Mouse (Mus musculus) neural tube, embryonic 14.5 days (tissue): Measurements from ENCODE around the gene Nrxn3. TPM values are rescaled to one million over a fixed set of nuclear protein-coding genes. Genes with fewer than 3 reads are reported as not detected.

Experiments used
- ATAC-seq: fragments of 200-750 bp; cut with Nextera tagmentation; 2 replicates; pipeline ENCODE4 v1.8.0; 2017; ENCODE audit warnings: low read depth, mild to moderate bottlenecking, moderate TSS enrichment, moderate library complexity
- H3K27ac ChIP-seq: fragments of 300-500 bp; sonication (generic); 2 replicates; pipeline ENCODE4 v1.5.1; 2014; ENCODE audit warnings: low read depth, mild to moderate bottlenecking, control low read depth, low read length, moderate library complexity, mixed read lengths
- H3K27me3 ChIP-seq: fragments of 300-500 bp; sonication (generic); 2 replicates; pipeline ENCODE4 v1.6.1; 2014; ENCODE audit warnings: low read length; ENCODE audit not compliant: control insufficient read depth, insufficient read depth
- H3K36me3 ChIP-seq: fragments of 300-500 bp; sonication (generic); 2 replicates; pipeline ENCODE4 v1.6.1; 2014; ENCODE audit warnings: low read length, mixed read lengths; ENCODE audit not compliant: control insufficient read depth, insufficient read depth
- H3K4me1 ChIP-seq: fragments of 300-500 bp; sonication (generic); 2 replicates; pipeline ENCODE4 v1.6.1; 2014; ENCODE audit warnings: low read length; ENCODE audit not compliant: control insufficient read depth, insufficient read depth
- H3K4me2 ChIP-seq: fragments of 300-500 bp; sonication (generic); 2 replicates; pipeline ENCODE4 v1.6.1; 2014; ENCODE audit warnings: mild to moderate bottlenecking, low read depth, low read length, control low read depth
- H3K4me3 ChIP-seq: fragments of 300-500 bp; sonication (generic); 2 replicates; pipeline ENCODE4 v1.5.1; 2014; ENCODE audit warnings: low read depth, low read length, control low read depth, mixed read lengths
- H3K9ac ChIP-seq: fragments of 300-500 bp; sonication (generic); replicated peaks from 2 replicates; pipeline ENCODE4 v1.6.1; 2014; ENCODE audit warnings: low read depth, mild to moderate bottlenecking, control low read depth, low read length, mixed read lengths
- H3K9me3 ChIP-seq: fragments of 300-500 bp; sonication (generic); 2 replicates; pipeline ENCODE4 v1.6.1; 2016; ENCODE audit warnings: low read length; ENCODE audit not compliant: control insufficient read depth
- WGBS: fragments of 180-500 bp; shearing (Covaris S2); extraction: QIAGEN DNeasy Blood & Tissue Kit; methylation state at CpG from one replicate; pipeline ENCODE4 v1.1.7; 2014; 5-methylcytosine and 5-hydroxymethylcytosine counted together
- polyA plus RNA-seq: library from polyadenylated mRNA; unstranded; fragments of >200 nt; fragmentation: Nextera tagmentation; extraction: Ambion mirVana; gene quantifications from 2 replicates; pipeline ENCODE4 v1.2.1, GENCODE M21; 2014

The Nrxn3 gene
- polyA plus RNA-seq, 1 experiment from 2014 or later: 159 TPM

GRCm38 (mm10) chr12:88931713-88932112 is 209.0 kb downstream of the Nrxn3 start:
- no peak overlapping the region for H3K4me3 ChIP-seq
- no peaks in the 10 kb centered on the region for H3K27me3 ChIP-seq
- no peak overlapping the region for H3K4me2 ChIP-seq
- no peak overlapping the region for H3K27ac ChIP-seq
- H3K36me3 ChIP-seq: no peaks in the 10 kb centered on the region
- H3K4me1 ChIP-seq: no peaks in the 10 kb centered on the region
- 0 out of 2 replicates have a peak, but pooled peaks have one; percentile 24 for ATAC-seq
- H3K9me3 ChIP-seq: no peaks in the 10 kb centered on the region
- 53% methylated on average over 4 of the region's 4 CpGs for WGBS
- H3K9ac ChIP-seq: no peak overlapping the region

DNA sequence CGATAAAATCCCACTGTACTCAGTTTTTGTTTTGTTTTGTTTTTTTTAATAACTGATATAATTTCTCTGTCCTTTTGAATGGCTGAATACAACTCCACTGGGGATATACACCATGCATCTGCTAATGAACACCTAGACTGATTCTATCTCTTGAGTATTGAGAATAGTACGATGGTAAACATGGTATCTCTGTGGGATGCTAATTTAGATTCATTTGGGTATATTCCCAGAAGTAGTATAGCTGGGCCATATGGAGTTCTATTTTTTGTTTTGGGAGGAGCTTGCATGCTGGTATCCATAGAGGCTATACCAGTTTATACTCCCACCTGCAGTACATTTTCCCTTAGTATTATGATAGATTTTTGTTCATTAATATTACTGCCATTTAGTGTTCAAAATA is 217.0 kb downstream of the Nrxn3 start:
- H3K27me3 ChIP-seq: no peaks in the 10 kb centered on the region
- WGBS: 60% methylated on average over 2 of the region's 2 CpGs
- no peak for ATAC-seq

DNA sequence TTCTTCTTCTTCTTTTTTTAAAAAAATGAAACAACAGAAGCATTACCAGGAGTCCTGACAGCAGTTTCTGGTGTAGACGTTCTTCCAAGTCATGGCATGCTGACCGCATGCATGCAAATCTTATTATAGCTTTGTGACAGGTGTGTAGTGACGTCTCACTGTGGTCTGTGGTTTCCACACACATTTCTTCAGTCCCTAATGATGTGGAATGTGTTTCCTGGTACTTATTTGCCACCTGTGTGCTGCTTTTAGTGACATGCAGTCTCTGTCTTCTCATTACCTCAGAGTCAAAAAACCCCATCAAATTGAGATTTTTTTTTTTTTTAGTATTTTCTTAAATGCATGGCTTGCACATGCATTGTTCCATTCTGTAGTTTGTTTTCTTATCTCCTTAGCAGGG is 222.3 kb downstream of the Nrxn3 start:
- Histone ChIP-seq H3K9me3 (no peaks in the 10 kb centered on the region), H3K9ac (no peak overlapping the region), H3K27ac (no peak overlapping the region), H3K36me3 (no peaks in the 10 kb centered on the region), H3K4me1 (no peaks in the 10 kb centered on the region), H3K4me3 (no peak overlapping the region), H3K4me2 (no peak overlapping the region), H3K27me3 (no peaks in the 10 kb centered on the region)
- no peak for ATAC-seq
- 72% methylated on average over 3 of the region's 3 CpGs for WGBS

More for the DNA sequence above, 217.0 kb downstream of the Nrxn3 start:
- no peak overlapping the region for H3K9ac ChIP-seq
- H3K4me1 ChIP-seq: no peaks in the 10 kb centered on the region
- H3K4me2 ChIP-seq: no peak overlapping the region
- H3K27ac ChIP-seq: no peak overlapping the region
- H3K36me3 ChIP-seq: no peaks in the 10 kb centered on the region
- no peaks in the 10 kb centered on the region for H3K9me3 ChIP-seq
- no peak overlapping the region for H3K4me3 ChIP-seq

- WGBS: 86% methylated on average over 2 of the region's 2 CpGs
- peaks cover 3% of the 10 kb centered on the region; the same call in 1 of the 2 replicates for H3K4me1 ChIP-seq
- no peaks in the 10 kb centered on the region for H3K9me3 ChIP-seq
- ATAC-seq: no peak
- H3K36me3 ChIP-seq: no peaks in the 10 kb centered on the region
- no peak overlapping the region for H3K4me3 ChIP-seq
- H3K9ac ChIP-seq: no peak overlapping the region
- no peak overlapping the region for H3K27ac ChIP-seq
- no peaks in the 10 kb centered on the region for H3K27me3 ChIP-seq
- no peak overlapping the region for H3K4me2 ChIP-seq
Observed at GRCm38 (mm10) chr12:88949870-88950269, 227.2 kb downstream of the Nrxn3 start.

DNA sequence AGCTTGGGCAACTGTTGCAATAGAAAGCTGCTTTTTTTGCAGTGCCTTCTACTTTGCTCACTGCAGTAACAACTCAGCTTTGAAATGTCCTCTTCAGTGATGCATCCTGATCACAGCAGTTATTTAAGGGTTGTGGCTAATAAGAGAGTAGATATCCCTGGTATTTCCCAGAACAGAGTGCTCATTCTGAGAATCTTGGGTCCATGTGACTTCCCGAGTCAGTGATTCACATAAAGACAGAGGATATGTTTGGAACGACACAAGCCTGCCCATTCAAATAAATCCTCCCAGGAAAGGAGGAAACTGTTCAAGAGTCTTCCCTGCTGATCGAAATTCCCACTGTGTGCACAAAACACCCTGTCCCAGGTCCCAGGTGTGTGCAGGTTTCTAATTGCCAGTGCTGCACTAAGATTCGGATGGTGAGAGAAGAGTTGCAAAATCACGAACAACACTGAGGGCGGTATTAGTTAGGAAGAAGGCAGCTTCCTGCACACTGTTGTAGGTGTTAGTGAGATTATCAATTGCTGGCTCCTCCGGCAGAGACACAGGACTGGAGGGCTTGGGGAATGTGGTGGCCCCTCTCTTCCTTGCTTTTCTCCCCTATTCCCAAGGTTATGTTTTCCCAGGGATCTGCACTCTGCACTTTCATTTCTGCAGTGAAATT is 230.4 kb downstream of the Nrxn3 start:
- Histone ChIP-seq H3K4me2 (no peak overlapping the region), H3K4me1 (peaks cover 3% of the 10 kb centered on the region; the same call in 1 of the 2 replicates), H3K27me3 (no peaks in the 10 kb centered on the region), H3K9ac (no peak overlapping the region), H3K36me3 (no peaks in the 10 kb centered on the region), H3K4me3 (no peak overlapping the region), H3K9me3 (no peaks in the 10 kb centered on the region), H3K27ac (no peak overlapping the region)
- no peak for ATAC-seq
- 82% methylated on average over 7 of the region's 7 CpGs for WGBS

GRCm38 (mm10) chr12:88953801-88954200 is 231.1 kb downstream of the Nrxn3 start:
- 68% methylated on average over 4 of the region's 4 CpGs for WGBS
- Histone ChIP-seq H3K4me2 (no peak overlapping the region), H3K27me3 (no peaks in the 10 kb centered on the region), H3K9me3 (no peaks in the 10 kb centered on the region), H3K27ac (no peak overlapping the region), H3K4me3 (no peak overlapping the region), H3K4me1 (peaks cover 3% of the 10 kb centered on the region; the same call in 1 of the 2 replicates), H3K9ac (no peak overlapping the region), H3K36me3 (no peaks in the 10 kb centered on the region)
- ATAC-seq: no peak

DNA sequence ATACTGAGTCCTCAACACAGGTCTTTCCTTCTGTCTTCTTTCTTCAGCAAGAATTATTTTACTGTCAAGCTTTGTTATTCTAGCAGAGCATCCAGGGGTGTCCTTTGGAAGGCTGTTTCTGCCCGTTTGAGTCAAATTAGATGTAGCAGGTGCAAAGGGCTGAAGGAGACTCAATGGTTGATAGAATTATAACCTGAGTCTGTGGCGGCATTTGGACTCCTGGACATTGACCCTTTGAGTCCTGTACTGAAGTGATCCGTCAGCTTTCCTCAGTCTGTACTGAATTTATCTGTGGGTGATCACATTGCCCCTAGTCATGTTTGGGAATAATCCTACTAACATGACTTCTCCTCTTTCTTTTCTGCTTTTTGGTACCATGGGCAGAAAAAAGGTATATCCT is 234.8 kb downstream of the Nrxn3 start:
- Histone ChIP-seq H3K36me3 (no peaks in the 10 kb centered on the region), H3K4me1 (peaks cover 3% of the 10 kb centered on the region; the same call in 1 of the 2 replicates), H3K9me3 (no peaks in the 10 kb centered on the region), H3K27ac (no peak overlapping the region), H3K27me3 (no peaks in the 10 kb centered on the region), H3K4me3 (no peak overlapping the region), H3K4me2 (no peak overlapping the region), H3K9ac (no peak overlapping the region)
- ATAC-seq: no peak
- WGBS: 58% methylated on average over 3 of the region's 3 CpGs

- H3K4me1 ChIP-seq: no peaks in the 10 kb centered on the region
- no peaks in the 10 kb centered on the region for H3K9me3 ChIP-seq
- H3K27me3 ChIP-seq: no peaks in the 10 kb centered on the region
- no peak overlapping the region for H3K4me3 ChIP-seq
- H3K4me2 ChIP-seq: no peak overlapping the region
- H3K36me3 ChIP-seq: no peaks in the 10 kb centered on the region
- no peak overlapping the region for H3K9ac ChIP-seq
- ATAC-seq: no peak
- whole genome bisulfite sequencing: 93% methylated on average over 1 of the region's 1 CpGs
- H3K27ac ChIP-seq: no peak overlapping the region
Observed at GRCm38 (mm10) chr12:88960817-88961216, 238.1 kb downstream of the Nrxn3 start.

- H3K9me3 ChIP-seq: no peaks in the 10 kb centered on the region
- no peak overlapping the region for H3K4me3 ChIP-seq
- no peaks in the 10 kb centered on the region for H3K4me1 ChIP-seq
- H3K9ac ChIP-seq: no peak overlapping the region
- H3K36me3 ChIP-seq: no peaks in the 10 kb centered on the region
- WGBS: 90% methylated on average over 4 of the region's 4 CpGs
- H3K27me3 ChIP-seq: no peaks in the 10 kb centered on the region
- ATAC-seq: no peak
- H3K4me2 ChIP-seq: no peak overlapping the region
- no peak overlapping the region for H3K27ac ChIP-seq
Observed at GRCm38 (mm10) chr12:88966329-88966728, 243.7 kb downstream of the Nrxn3 start.
